Mouse (Mus musculus): ENCODE data around the gene Tdg.
"Not testable (repeated sequence)": the region's sequence is repeated elsewhere in the genome, so short reads cannot be mapped to it uniquely, and the experiment has no call there.

Tdg gene

GRCm38 (mm10) chr10:82629586-82630255 is at the start of gene Tdg:
Gene Tdg (plus strand): TSS chr10:82629828.
- DNase-seq (ENCODE audit: low read depth, low spot score), result peak; percentile 95

- DNase-seq (ENCODE audit: low read depth, low spot score), result peak; percentile 91
Observed at GRCm38 (mm10) chr10:82589673-82590072, 40.0 kb upstream of the Tdg start.

GRCm38 (mm10) chr10:82594421-82594820 is 35.2 kb upstream of the Tdg start:
- peak; percentile 66 for DNase-seq (ENCODE audit: low read depth, low spot score)

GRCm38 (mm10) chr10:82622235-82622634 is 7.4 kb upstream of the Tdg start:
- DNase-seq (ENCODE audit: low read depth, low spot score), result no peak

GRCm38 (mm10) chr10:82622671-82623552 is 6.7 kb upstream of the Tdg start, which contains the start of gene 1190007I07Rik:
Gene 1190007I07Rik (minus strand): TSS chr10:82623228.
- DNase-seq (ENCODE audit: low read depth, low spot score), result peak; percentile 99

GRCm38 (mm10) chr10:82623553-82623932 is 6.1 kb upstream of the Tdg start:
- not testable (repeated sequence) for DNase-seq (ENCODE audit: low read depth, low spot score)

GRCm38 (mm10) chr10:82629111-82629585 is 480 bp upstream of the Tdg start:
- peak; percentile 73 for DNase-seq (ENCODE audit: low read depth, low spot score)

- DNase-seq (ENCODE audit: low read depth, low spot score), result no peak
Observed at GRCm38 (mm10) chr10:82630497-82630896, 869 bp downstream of the Tdg start.

- DNase-seq (ENCODE audit: low read depth, low spot score), result peak; percentile 20
Observed at GRCm38 (mm10) chr10:82631133-82631532, 1.5 kb downstream of the Tdg start.

GRCm38 (mm10) chr10:82632496-82633280 is 3.1 kb downstream of the Tdg start:
- DNase-seq (ENCODE audit: low read depth, low spot score), result no peak

GRCm38 (mm10) chr10:82634348-82634747 is 4.7 kb downstream of the Tdg start:
- no peak for DNase-seq (ENCODE audit: low read depth, low spot score)

- DNase-seq (ENCODE audit: low read depth, low spot score), result no peak
Observed at GRCm38 (mm10) chr10:82636321-82636720, 6.7 kb downstream of the Tdg start.

- no peak for DNase-seq (ENCODE audit: low read depth, low spot score)
Observed at GRCm38 (mm10) chr10:82639032-82639698, 9.5 kb downstream of the Tdg start.

GRCm38 (mm10) chr10:82641481-82641880 is 11.9 kb downstream of the Tdg start:
- DNase-seq (ENCODE audit: low read depth, low spot score), result no peak

GRCm38 (mm10) chr10:82646083-82646482 is 16.5 kb downstream of the Tdg start:
- DNase-seq (ENCODE audit: low read depth, low spot score), result peak; percentile 15

- DNase-seq (ENCODE audit: low read depth, low spot score), result no peak
Observed at GRCm38 (mm10) chr10:82647205-82647811, 17.7 kb downstream of the Tdg start.

- DNase-seq (ENCODE audit: low read depth, low spot score), result peak; percentile 52
Observed at GRCm38 (mm10) chr10:82651221-82651620, 21.6 kb downstream of the Tdg start.

- DNase-seq (ENCODE audit: low read depth, low spot score), result peak; percentile 81
Observed at GRCm38 (mm10) chr10:82652625-82653024, 23.0 kb downstream of the Tdg start.

- no peak for DNase-seq (ENCODE audit: low read depth, low spot score)
Observed at GRCm38 (mm10) chr10:82654581-82654980, 25.0 kb downstream of the Tdg start.

GRCm38 (mm10) chr10:82661820-82662219 is 32.2 kb downstream of the Tdg start:
- DNase-seq (ENCODE audit: low read depth, low spot score), result no peak
